Mouse (Mus musculus) brown adipose tissue, adult 24 weeks (tissue): Measurements from ENCODE around the gene A830031A19Rik. TPM values are rescaled to one million over a fixed set of nuclear protein-coding genes. Genes with fewer than 3 reads are reported as not detected.
A peak's percentile ranks its signal among the peaks of the same experiment; 100 is the strongest.

Source experiments
- H3K27ac ChIP-seq: fragments of 200-500 bp; replicated peaks from 2 replicates; pipeline ENCODE4 v1.5.1; 2012; ENCODE audit warnings: low read depth, mild to moderate bottlenecking, low read length
- H3K4me1 ChIP-seq: fragments of 200-500 bp; 2 replicates; pipeline ENCODE4 v1.6.1; 2012; ENCODE audit warnings: low read length, mixed read lengths; ENCODE audit not compliant: control insufficient read depth, insufficient read depth, insufficient read length
- H3K4me3 ChIP-seq: fragments of 200-500 bp; 2 replicates; pipeline ENCODE4 v1.5.1; 2012; ENCODE audit warnings: low read depth, mild to moderate bottlenecking, low read length, moderate library complexity; ENCODE audit not compliant: insufficient read depth
- polyA plus RNA-seq: library from polyadenylated mRNA; stranded (reverse); fragments of >200 nt; gene quantifications from 2 replicates; pipeline ENCODE4 v1.2.4, GENCODE M21; 2012; ENCODE audit not compliant: missing spikeins, insufficient read depth, insufficient read length

The A830031A19Rik gene
- polyA plus RNA-seq = not detected in 2 replicates

- H3K4me3 ChIP-seq = peak within 1 kb of the TSS; percentile 63
- H3K27ac ChIP-seq = no peak within 1 kb of the TSS
- H3K4me1 ChIP-seq = peaks cover 7% of the 10 kb centered on the region
Observed at GRCm38 (mm10) chr11:24074634-24075104, at the start of gene A830031A19Rik. A830031A19Rik (minus strand) TSS chr11:24075054.

GRCm38 (mm10) chr11:24123991-24124390 is 49.1 kb upstream of the A830031A19Rik start:
- H3K4me3 ChIP-seq = no peak overlapping the region
- no peaks in the 10 kb centered on the region for H3K4me1 ChIP-seq
- no peak overlapping the region for H3K27ac ChIP-seq

- Histone ChIP-seq H3K27ac (no peak overlapping the region), H3K4me1 (no peaks in the 10 kb centered on the region), H3K4me3 (no peak overlapping the region)
Observed at GRCm38 (mm10) chr11:24122899-24123298, 48.0 kb upstream of the A830031A19Rik start.

- Histone ChIP-seq H3K4me3 (no peak overlapping the region), H3K4me1 (no peaks in the 10 kb centered on the region), H3K27ac (no peak overlapping the region)
Observed at GRCm38 (mm10) chr11:24121136-24121535, 46.3 kb upstream of the A830031A19Rik start.

GRCm38 (mm10) chr11:24116582-24117318 is 41.9 kb upstream of the A830031A19Rik start:
- H3K27ac ChIP-seq = no peak overlapping the region
- no peak overlapping the region for H3K4me3 ChIP-seq

GRCm38 (mm10) chr11:24116041-24116440 is 41.2 kb upstream of the A830031A19Rik start:
- no peak overlapping the region for H3K4me3 ChIP-seq
- H3K4me1 ChIP-seq = no peaks in the 10 kb centered on the region
- no peak overlapping the region for H3K27ac ChIP-seq

More at GRCm38 (mm10) chr11:24116582-24117318, 41.9 kb upstream of the A830031A19Rik start:
- H3K4me1 ChIP-seq = no peaks in the 10 kb centered on the region

- H3K4me3 ChIP-seq = no peak overlapping the region
- no peaks in the 10 kb centered on the region for H3K4me1 ChIP-seq
- no peak overlapping the region for H3K27ac ChIP-seq
Observed at GRCm38 (mm10) chr11:24115017-24115752, 40.3 kb upstream of the A830031A19Rik start.

- H3K4me3 ChIP-seq = no peak overlapping the region
- no peaks in the 10 kb centered on the region for H3K4me1 ChIP-seq
Observed at GRCm38 (mm10) chr11:24111720-24112119, 36.9 kb upstream of the A830031A19Rik start.

GRCm38 (mm10) chr11:24110113-24110512 is 35.3 kb upstream of the A830031A19Rik start:
- H3K27ac ChIP-seq = no peak overlapping the region
- H3K4me3 ChIP-seq = no peak overlapping the region
- H3K4me1 ChIP-seq = no peaks in the 10 kb centered on the region

More at GRCm38 (mm10) chr11:24111720-24112119, 36.9 kb upstream of the A830031A19Rik start:
- no peak overlapping the region for H3K27ac ChIP-seq

- Histone ChIP-seq H3K4me3 (no peak overlapping the region), H3K27ac (no peak overlapping the region), H3K4me1 (no peaks in the 10 kb centered on the region)
Observed at GRCm38 (mm10) chr11:24109388-24109787, 34.5 kb upstream of the A830031A19Rik start.

GRCm38 (mm10) chr11:24108974-24109373 is 34.1 kb upstream of the A830031A19Rik start:
- no peaks in the 10 kb centered on the region for H3K4me1 ChIP-seq
- no peak overlapping the region for H3K4me3 ChIP-seq
- no peak overlapping the region for H3K27ac ChIP-seq

GRCm38 (mm10) chr11:24107414-24107813 is 32.6 kb upstream of the A830031A19Rik start:
- Histone ChIP-seq H3K4me1 (no peaks in the 10 kb centered on the region), H3K4me3 (no peak overlapping the region), H3K27ac (no peak overlapping the region)

GRCm38 (mm10) chr11:24103128-24103742 is 28.4 kb upstream of the A830031A19Rik start:
- no peaks in the 10 kb centered on the region for H3K4me1 ChIP-seq
- H3K27ac ChIP-seq = no peak overlapping the region
- no peak overlapping the region for H3K4me3 ChIP-seq

- no peak overlapping the region for H3K4me3 ChIP-seq
- no peaks in the 10 kb centered on the region for H3K4me1 ChIP-seq
- no peak overlapping the region for H3K27ac ChIP-seq
Observed at GRCm38 (mm10) chr11:24102372-24102771, 27.5 kb upstream of the A830031A19Rik start.

- no peak overlapping the region for H3K4me3 ChIP-seq
- no peaks in the 10 kb centered on the region for H3K4me1 ChIP-seq
- no peak overlapping the region for H3K27ac ChIP-seq
Observed at GRCm38 (mm10) chr11:24101625-24102024, 26.8 kb upstream of the A830031A19Rik start.
